Mouse (Mus musculus) midbrain, embryonic 14.5 days (tissue): ENCODE results near the gene Fkrp. TPM values are rescaled to one million over a fixed set of nuclear protein-coding genes. Genes with fewer than 3 reads are reported as not detected.

Source experiments
- ATAC-seq: fragments of 200-750 bp; cut with Nextera tagmentation; 2 replicates; pipeline ENCODE4 v1.8.0; 2017; ENCODE audit warnings: moderate number of reproducible peaks, moderate library complexity; ENCODE audit not compliant: low FRiP score, low TSS enrichment
- DNase-seq: peaks from one replicate; pipeline ENCODE4 v3.0.0-alpha.2; 2015
- H3K27ac ChIP-seq: fragments of 300-500 bp; sonication (generic); replicated peaks from 2 replicates; pipeline ENCODE4 v1.5.1; 2014; ENCODE audit warnings: mild to moderate bottlenecking, low read depth, low read length, moderate library complexity
- H3K27me3 ChIP-seq: fragments of 300-500 bp; sonication (generic); 2 replicates; pipeline ENCODE4 v1.6.1; 2014; ENCODE audit warnings: low read length, control low read depth, mixed read lengths; ENCODE audit not compliant: control insufficient read depth, insufficient read depth
- H3K36me3 ChIP-seq: fragments of 300-500 bp; sonication (generic); 2 replicates; pipeline ENCODE4 v1.6.1; 2014; ENCODE audit warnings: low read length, control low read depth; ENCODE audit not compliant: control insufficient read depth, insufficient read depth
- H3K4me1 ChIP-seq: fragments of 300-500 bp; sonication (generic); 2 replicates; pipeline ENCODE4 v1.6.1; 2014; ENCODE audit warnings: mild to moderate bottlenecking, antibody characterized with exemption, low read length, control low read depth; ENCODE audit not compliant: control insufficient read depth, insufficient read depth
- H3K4me2 ChIP-seq: fragments of 300-500 bp; sonication (generic); 2 replicates; pipeline ENCODE4 v1.6.1; 2014; ENCODE audit warnings: mild to moderate bottlenecking, low read length, moderate library complexity
- H3K4me3 ChIP-seq: fragments of 300-500 bp; sonication (generic); replicated peaks from 2 replicates; pipeline ENCODE4 v1.5.1; 2014; ENCODE audit warnings: low read depth, low read length
- H3K9ac ChIP-seq: fragments of 300-500 bp; sonication (generic); replicated peaks from 2 replicates; pipeline ENCODE4 v1.6.1; 2014; ENCODE audit warnings: mild to moderate bottlenecking, low read length, moderate library complexity
- H3K9me3 ChIP-seq: fragments of 300-500 bp; sonication (generic); 2 replicates; pipeline ENCODE4 v1.6.1; 2016; ENCODE audit warnings: low read length, control low read depth, mixed read lengths; ENCODE audit not compliant: control insufficient read depth
- WGBS: fragments of 180-500 bp; shearing (Covaris S2); extraction: QIAGEN DNeasy Blood & Tissue Kit; methylation state at CpG from one replicate; pipeline ENCODE4 v1.1.7; 2014; 5-methylcytosine and 5-hydroxymethylcytosine counted together
- polyA plus RNA-seq: library from polyadenylated mRNA; unstranded; fragments of >200 nt; fragmentation: Nextera tagmentation; extraction: Ambion mirVana; gene quantifications from 2 replicates; pipeline ENCODE4 v1.2.1, GENCODE M21; 2014

Fkrp gene
- polyA plus RNA-seq, 1 experiment from 2014 or later = 48.7 TPM

- 92% methylated on average over 19 of the region's 19 CpGs for WGBS
Observed at GRCm38 (mm10) chr7:16793010-16793725, 23.4 kb downstream of the Fkrp start.

GRCm38 (mm10) chr7:16792316-16792715 lies 24.2 kb downstream of the Fkrp start:
- Histone ChIP-seq H3K27ac (no peak overlapping the region), H3K9ac (no peak overlapping the region), H3K9me3 (no peaks in the 10 kb centered on the region), H3K36me3 (peaks cover 11% of the 10 kb centered on the region; the same call in 1 of the 2 replicates), H3K4me2 (no peak overlapping the region), H3K27me3 (no peaks in the 10 kb centered on the region), H3K4me3 (no peak overlapping the region), H3K4me1 (no peaks in the 10 kb centered on the region)
- no peak for ATAC-seq
- 94% methylated on average over 5 of the region's 5 CpGs for WGBS
- no peak for DNase-seq

More at GRCm38 (mm10) chr7:16793010-16793725, 23.4 kb downstream of the Fkrp start:
- Histone ChIP-seq H3K4me1 (no peaks in the 10 kb centered on the region), H3K4me3 (no peak overlapping the region), H3K36me3 (peaks cover 11% of the 10 kb centered on the region; the same call in 1 of the 2 replicates), H3K27ac (no peak overlapping the region), H3K9me3 (no peaks in the 10 kb centered on the region), H3K9ac (no peak overlapping the region), H3K4me2 (no peak overlapping the region), H3K27me3 (no peaks in the 10 kb centered on the region)
- ATAC-seq (no peak), DNase-seq (no peak)

- H3K27ac ChIP-seq = no peak overlapping the region
- H3K9ac ChIP-seq = no peak overlapping the region
- H3K36me3 ChIP-seq = 0 out of 2 replicates have a peak, but pooled peaks cover 3% of the 10 kb centered on the region
- WGBS = 85% methylated on average over 8 of the region's 8 CpGs
- no peaks in the 10 kb centered on the region for H3K9me3 ChIP-seq
- peaks cover 31% of the 10 kb centered on the region for H3K4me1 ChIP-seq
- no peak overlapping the region for H3K4me3 ChIP-seq
- H3K4me2 ChIP-seq = no peak overlapping the region
- 0 out of 2 replicates have a peak, but pooled peaks cover 3% of the 10 kb centered on the region for H3K27me3 ChIP-seq
- no peak for ATAC-seq
- no peak for DNase-seq
Observed at GRCm38 (mm10) chr7:16785541-16786083, 30.9 kb downstream of the Fkrp start.

GRCm38 (mm10) chr7:16784498-16784976 lies 32.0 kb downstream of the Fkrp start:
- Histone ChIP-seq H3K36me3 (no peaks in the 10 kb centered on the region), H3K9ac (no peak overlapping the region), H3K27ac (no peak overlapping the region), H3K27me3 (0 out of 2 replicates have a peak, but pooled peaks cover 3% of the 10 kb centered on the region), H3K4me3 (no peak overlapping the region), H3K4me2 (peak overlapping the region; percentile 98), H3K9me3 (no peaks in the 10 kb centered on the region), H3K4me1 (peaks cover 32% of the 10 kb centered on the region)
- ATAC-seq (no peak), DNase-seq (no peak)
- WGBS = 61% methylated on average over 10 of the region's 10 CpGs

- Histone ChIP-seq H3K4me3 (peak overlapping the region; percentile 48; the same call in 1 of the 2 replicates), H3K4me2 (peak overlapping the region; percentile 98), H3K27me3 (0 out of 2 replicates have a peak, but pooled peaks cover 3% of the 10 kb centered on the region), H3K4me1 (peaks cover 32% of the 10 kb centered on the region), H3K9me3 (no peaks in the 10 kb centered on the region), H3K27ac (no peak overlapping the region), H3K9ac (0 out of 2 replicates have a peak overlapping the region, but pooled peaks have one; percentile 20), H3K36me3 (no peaks in the 10 kb centered on the region)
- DNase-seq = peak; percentile 45
- 41% methylated on average over 17 of the region's 17 CpGs for WGBS
- no peak for ATAC-seq
Observed at GRCm38 (mm10) chr7:16783758-16784415, 32.6 kb downstream of the Fkrp start.

- peaks cover 32% of the 10 kb centered on the region for H3K4me1 ChIP-seq
- no peak for ATAC-seq
- H3K4me3 ChIP-seq = peak overlapping the region; percentile 48; the same call in 1 of the 2 replicates
- H3K9me3 ChIP-seq = no peaks in the 10 kb centered on the region
- H3K27ac ChIP-seq = no peak overlapping the region
- no peaks in the 10 kb centered on the region for H3K36me3 ChIP-seq
- no peak for DNase-seq
- WGBS = 20% methylated on average over 10 of the region's 10 CpGs
- peak overlapping the region; percentile 98 for H3K4me2 ChIP-seq
- H3K27me3 ChIP-seq = 0 out of 2 replicates have a peak, but pooled peaks cover 3% of the 10 kb centered on the region
- 0 out of 2 replicates have a peak overlapping the region, but pooled peaks have one; percentile 20 for H3K9ac ChIP-seq
Observed at GRCm38 (mm10) chr7:16783224-16783688, 33.3 kb downstream of the Fkrp start.

- Histone ChIP-seq H3K27ac (no peak overlapping the region), H3K4me1 (peaks cover 32% of the 10 kb centered on the region), H3K9ac (peak overlapping the region; percentile 54; the same call in 1 of the 2 replicates), H3K4me2 (peak overlapping the region; percentile 98), H3K4me3 (peak overlapping the region; percentile 48), H3K9me3 (no peaks in the 10 kb centered on the region), H3K36me3 (no peaks in the 10 kb centered on the region), H3K27me3 (0 out of 2 replicates have a peak, but pooled peaks cover 3% of the 10 kb centered on the region)
- 5% methylated on average over 11 of the region's 11 CpGs for WGBS
- ATAC-seq = no peak
- DNase-seq = no peak
Observed at GRCm38 (mm10) chr7:16782555-16783125, 33.9 kb downstream of the Fkrp start.
